Mouse (Mus musculus) left cerebral cortex, adult 18-20 months (tissue): Measurements from ENCODE around the gene Synm. TPM values are rescaled to one million over a fixed set of nuclear protein-coding genes. Genes with fewer than 3 reads are reported as not detected.
A peak's percentile ranks its signal among the peaks of the same experiment; 100 is the strongest.

Experiments
- DNase-seq, 2 experiments: peaks; one replicate each; pipeline ENCODE4 v3.0.0; 2021 to 2022; ENCODE audit warnings: low spot score in 2 of 2, mixed read lengths in 1 of 2
- total RNA-seq, 2 experiments: library from RNA; stranded (reverse); gene quantifications; 2 replicates each; pipeline ENCODE4 v1.2.3; 2021

Gene Synm
- total RNA-seq, 2 experiments from 2014 or later = 17.2 to 19.1 TPM

GRCm38 (mm10) chr7:67754606-67755005 is 4.9 kb downstream of the Synm start:
- no peak for DNase-seq

DNA sequence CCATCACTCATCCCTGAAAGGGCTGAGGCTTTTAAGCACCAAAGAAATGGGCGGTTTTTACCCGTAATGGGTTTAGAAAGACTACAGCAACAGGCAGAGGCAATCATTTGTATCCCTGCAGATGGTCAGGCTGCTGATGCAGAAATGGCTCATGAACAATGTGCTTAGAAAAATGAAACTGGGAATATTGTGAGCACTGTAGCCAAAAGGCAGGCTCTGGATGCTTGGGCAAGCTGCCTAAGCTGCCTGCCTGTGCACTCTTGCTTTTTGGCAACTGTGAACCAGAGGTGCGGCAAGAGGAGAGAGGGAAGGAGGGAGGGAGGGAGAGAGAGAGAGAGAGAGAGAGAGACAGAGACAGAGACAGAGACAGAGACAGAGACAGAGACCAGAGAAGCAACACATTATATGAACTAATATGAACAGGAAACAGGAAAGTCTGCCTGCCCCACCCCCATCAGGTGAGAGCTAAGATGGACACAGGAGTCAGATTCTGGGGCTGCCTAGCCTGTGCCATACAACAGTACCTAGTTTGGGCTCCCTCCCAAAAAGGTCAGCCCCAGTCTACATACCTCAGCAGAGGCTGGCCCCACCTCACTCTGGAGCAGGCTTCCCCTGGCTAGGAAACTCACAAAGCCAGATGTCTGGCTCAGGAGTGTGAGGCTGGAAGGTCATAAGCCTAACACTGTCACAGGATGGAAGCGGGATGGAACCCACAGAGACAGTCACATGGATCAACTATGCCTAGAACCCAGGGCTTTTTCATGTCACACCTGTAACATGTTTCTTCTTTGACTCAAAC is 9.9 kb downstream of the Synm start:
- DNase-seq = no peak

DNA sequence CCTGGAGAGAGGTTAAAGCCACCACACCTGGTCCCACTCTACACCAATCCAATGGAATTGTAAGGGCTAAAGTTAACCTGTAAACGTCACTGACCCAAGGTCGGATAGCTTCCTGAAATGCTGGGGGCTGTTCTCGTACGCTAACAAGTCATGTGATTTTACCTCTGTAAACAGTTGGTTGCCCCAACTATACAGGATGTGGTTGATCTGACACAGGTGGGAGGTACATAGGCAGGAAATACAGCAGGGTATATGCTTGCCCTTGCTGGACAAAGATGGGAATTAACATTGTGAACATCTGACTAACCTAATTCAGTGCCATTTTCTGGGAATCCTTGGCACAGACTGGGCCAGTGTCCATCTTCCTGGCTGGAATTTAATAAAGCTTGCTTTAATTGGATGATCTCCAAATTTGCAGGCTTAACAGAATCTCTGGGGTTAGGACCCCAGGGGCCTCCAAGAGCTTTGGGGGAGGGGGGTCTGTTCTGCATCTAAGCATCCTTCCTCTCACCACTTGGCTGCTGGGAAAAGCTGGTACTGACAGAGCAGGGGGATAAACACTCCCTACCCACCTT is 11.7 kb downstream of the Synm start:
- DNase-seq = no peak

DNA sequence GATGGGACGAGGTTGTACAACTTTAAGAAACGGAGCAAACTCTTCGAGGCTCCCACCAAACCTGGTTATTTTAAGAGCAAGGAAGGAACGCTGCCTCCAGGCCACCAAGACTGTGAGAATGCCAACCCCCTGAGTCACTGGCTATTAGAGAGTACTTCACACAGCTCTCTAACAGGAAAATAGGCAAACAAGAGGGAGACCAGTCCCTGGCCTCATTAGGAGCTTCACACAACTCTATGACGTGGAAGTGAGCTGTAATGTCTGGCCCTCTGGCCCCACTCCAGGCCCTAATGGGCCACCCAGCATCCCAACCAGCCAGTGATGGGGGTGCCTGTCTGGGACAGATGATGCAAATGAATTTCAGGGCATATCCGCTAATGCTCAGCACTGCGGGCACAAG is 17.8 kb downstream of the Synm start:
- no peak for DNase-seq

- no peak for DNase-seq
Measured at GRCm38 (mm10) chr7:67740796-67741195, 18.7 kb downstream of the Synm start.

DNA sequence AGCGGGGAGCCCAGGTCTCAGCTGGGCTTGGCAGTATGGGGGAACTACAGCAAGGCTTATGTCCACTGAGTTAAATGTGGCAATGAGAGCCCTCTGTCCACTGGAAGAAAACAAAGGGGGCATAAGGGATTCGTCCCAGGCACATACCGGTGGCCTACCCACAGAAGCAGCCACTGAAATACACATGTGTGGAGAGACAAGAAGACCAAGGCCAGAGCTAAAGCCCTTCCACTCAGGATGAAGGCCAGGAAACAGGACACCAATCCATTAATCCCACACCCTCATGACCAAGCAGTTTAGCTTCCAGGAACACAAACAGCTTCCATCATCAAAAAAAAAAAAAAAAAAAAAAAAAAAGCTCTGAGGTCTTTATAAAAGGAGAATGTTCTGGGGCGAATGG is 19.2 kb downstream of the Synm start:
- no peak for DNase-seq

DNA sequence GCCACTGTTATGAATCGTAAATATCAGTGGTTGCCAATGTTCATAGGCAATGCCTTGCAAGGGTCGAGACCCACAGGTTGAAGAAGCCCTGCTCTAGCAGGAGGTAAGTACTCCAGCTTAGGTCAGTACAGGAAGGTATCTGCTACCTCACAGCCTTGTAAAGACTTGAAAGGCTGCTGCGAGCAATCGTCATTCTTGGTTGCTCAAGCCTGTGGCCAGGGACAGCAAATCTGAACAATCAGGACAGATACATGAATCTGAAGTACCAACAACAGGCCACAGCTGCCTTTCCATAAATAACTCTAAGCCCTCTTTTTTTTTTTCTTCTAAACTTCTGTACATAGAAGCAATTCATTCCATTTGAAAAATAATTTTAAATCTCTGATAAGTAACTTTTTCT is 27.3 kb downstream of the Synm start:
- no peak for DNase-seq

GRCm38 (mm10) chr7:67730431-67731110 is 29.0 kb downstream of the Synm start:
- DNase-seq = no peak

DNA sequence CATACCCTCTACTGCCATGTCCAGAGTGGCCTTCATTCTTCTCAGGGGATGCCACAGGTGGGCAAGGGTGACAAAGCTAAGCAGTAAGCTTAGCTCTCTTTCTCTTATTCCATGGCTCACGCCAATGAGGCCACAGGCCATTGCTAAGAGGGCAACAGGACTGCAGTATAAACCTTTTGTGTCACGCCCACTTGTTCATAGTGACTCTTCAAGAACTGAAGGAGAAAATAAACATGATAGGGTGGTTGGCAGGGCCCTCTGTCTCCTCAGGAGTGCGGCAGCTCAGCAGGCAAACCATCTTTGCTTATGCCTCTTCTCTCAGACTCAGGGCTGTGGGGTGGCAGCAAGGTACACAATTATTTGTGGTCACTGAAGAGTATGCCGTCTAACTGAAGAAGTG is 30.7 kb downstream of the Synm start:
- no peak for DNase-seq

DNA sequence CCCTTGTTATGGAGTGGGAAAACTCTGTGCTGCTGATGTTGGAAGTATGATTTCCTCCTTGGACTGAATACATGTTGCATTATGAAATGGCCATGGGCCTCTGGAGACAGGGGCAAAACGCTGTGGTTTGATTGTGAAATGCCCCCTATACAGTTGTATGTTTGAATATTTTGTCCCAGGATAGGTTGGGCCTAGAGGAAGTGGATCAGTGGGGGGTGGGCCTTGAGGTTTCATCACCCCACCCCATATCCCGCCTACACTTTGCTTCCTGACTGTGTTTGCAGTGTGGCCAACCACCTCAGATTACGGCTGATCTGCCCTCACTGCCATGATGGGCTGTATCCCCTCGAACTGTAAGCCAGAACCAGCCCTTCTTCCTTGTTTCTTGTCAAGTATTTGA is 31.3 kb downstream of the Synm start:
- no peak for DNase-seq

DNA sequence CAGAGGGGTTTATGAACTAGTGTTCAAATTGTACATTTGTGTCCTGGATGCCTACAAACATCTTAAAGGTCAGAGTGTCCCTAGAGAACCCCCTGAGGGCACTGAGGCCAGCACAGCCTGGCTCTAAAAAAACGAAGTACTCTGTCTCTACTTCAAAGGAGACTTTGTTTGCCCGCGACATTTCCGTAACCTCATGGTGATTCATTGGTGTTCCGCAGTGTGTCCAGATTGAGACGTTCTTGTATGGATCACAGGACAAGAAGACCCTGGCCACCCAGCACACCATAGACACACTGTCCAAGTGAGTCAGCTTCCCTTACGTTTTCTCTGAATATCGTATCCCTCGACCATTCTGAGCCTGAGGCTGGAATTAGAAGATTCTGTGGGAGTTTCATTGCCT is 34.5 kb downstream of the Synm start:
- no peak for DNase-seq

DNA sequence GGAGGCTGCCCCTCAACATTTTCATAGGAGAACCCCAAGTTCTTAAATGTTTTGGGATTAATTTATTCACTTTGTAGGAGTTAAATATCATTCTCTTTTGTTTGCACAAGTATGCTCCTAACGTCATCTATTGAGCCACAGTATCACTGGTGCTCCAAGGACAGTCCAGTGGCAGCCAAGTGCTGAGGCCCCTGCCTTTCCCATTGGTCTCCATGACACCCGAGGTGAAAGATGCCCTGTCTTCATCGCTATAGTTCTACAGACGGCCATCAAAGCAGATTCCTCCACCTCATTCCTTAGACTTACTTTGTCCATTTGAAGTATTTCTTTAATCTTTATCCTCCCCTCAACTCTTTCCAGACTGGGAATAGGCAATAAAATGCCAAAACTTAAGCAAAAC is 35.0 kb downstream of the Synm start:
- no peak for DNase-seq

DNA sequence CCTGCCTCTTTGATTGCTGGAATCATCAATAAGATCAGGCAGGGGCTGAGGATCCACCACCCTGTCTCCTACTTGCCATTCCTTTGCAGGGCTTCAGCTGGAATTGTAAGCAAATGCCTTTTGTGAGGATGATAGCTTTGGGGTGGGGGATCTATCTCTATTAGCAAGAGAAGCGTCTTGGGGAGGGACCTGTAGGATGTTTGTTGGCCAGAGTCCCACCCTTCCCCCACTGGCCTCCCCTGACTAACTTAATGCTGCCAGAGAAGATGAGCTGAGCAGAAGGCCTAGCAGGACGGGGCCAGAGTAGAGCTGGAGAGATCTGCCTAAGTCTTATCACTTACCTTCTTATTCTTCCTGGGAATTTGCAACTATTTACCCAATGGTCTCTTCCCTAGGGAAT is 37.4 kb downstream of the Synm start:
- no peak for DNase-seq

- DNase-seq = no peak
Measured at GRCm38 (mm10) chr7:67718804-67719203, 40.7 kb downstream of the Synm start.

DNA sequence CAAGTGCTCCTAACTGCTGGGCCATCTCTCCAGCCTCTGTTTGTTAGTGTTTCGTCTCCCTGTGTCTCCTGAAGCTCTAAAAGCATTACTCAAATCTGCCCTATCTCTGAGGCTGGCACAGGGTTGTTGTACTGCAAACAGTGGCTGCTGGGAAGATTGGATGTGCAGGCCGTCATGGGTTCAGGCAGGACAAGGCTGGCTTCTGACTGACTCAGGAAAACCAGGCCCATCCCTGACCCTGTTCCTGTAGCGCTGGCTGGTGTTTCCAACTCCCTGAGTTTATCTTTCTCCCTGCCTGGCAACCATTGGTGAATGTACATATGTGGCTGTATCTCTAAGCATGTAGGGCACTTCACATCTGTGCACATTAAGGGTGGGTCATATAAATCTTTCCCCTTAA is 42.0 kb downstream of the Synm start:
- no peak for DNase-seq

- peak in 1 of 2 experiments; percentile 50 for DNase-seq
Measured at GRCm38 (mm10) chr7:67716925-67717324, 42.6 kb downstream of the Synm start.

DNA sequence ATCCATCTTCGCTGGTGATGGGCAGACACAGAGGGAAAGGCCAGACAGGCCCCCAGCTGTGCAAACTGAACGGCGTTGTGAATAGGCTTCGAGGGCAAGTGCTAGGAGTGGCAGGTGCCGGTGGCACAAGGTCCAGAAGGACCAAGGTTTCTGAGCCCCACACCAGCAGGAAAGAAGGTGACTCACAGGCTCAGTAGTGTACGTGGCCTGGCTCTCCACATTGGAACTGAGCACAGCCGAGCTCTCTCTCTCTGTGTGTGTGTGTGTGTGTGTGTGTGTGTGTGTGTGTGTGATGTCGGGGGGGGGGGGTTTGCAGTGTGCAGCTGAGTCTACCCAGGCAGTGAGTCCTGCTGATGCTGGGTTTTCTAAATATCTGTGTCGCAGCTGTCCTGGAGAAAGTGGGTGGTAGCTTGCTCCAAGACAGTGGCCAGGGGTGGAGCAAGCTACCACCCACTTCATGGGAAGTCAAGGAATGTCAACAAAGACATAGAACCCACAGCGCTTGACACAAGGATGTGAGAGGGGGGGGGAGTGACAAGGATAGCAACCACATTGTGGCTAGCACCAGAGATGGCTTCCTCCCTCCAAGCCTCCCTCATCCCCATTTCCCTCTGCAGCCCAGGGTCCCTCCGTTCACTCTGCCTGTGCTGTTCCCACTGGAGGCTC is 43.2 kb downstream of the Synm start:
- DNase-seq = no peak

- DNase-seq = no peak
Measured at GRCm38 (mm10) chr7:67715176-67715575, 44.4 kb downstream of the Synm start.

- DNase-seq = peak; percentile 20 to 47
Measured at GRCm38 (mm10) chr7:67713820-67714510, 45.6 kb downstream of the Synm start.

DNA sequence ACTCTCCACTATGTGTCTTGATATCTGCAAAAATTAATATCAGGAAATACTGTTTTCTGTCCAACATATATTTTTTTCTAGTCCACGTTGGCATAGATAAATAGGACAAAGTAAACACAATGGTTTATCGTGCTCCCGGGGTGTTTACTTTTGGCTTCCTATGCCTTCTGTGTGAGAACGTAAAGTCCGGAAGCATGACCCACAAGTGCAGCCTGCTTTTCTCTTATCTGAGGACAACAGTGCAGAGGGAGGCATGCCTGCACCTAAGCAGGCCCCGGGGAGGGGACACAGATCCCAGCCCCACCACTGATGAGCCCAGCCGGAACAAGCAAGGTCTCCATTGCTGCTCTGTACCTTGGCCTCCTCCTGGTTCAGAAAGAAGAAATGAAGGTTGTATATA is 49.3 kb downstream of the Synm start:
- DNase-seq = no peak

GRCm38 (mm10) chr7:67708160-67708559 is 51.4 kb downstream of the Synm start:
- DNase-seq = no peak
